Mouse (Mus musculus) frontal cortex, postnatal 36 days (tissue): ENCODE measurements at regions not wholly inside any gene's neighbourhood (a gene's known extent, or its start where the extent isn't known, plus 50 kb on each side); places are given as distances from the start of the nearest gene placed in this dataset.

ENCODE experiments used
- DNase-seq, 2 experiments: peaks; one replicate each; pipeline ENCODE4 v3.0.0; 2022; ENCODE audit warnings: low spot score in 2 of 2

DNA sequence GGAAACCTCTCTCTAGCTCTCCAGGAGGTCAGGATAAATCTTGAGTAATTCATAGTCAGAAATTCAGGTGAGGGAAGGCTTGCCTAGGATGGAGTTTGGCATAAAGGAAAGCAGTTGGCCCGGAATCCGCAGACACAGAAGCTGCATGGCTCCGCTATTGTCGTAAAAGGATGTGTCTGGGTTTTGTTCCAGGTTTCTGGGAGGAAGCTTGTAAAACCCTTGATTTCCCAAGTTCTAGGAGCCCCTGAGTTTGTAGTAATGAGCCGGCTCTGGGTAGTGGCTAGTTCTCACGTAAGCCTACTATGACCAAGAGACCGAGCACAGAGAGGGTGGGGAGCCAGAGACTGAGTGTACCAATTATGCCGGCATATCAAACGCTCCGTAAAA lies 52.7 kb upstream of the Gm21915 start:
- no peak for DNase-seq

GRCm38 (mm10) chr9:40617036-40617675 lies 53.3 kb upstream of the Gm21915 start:
- DNase-seq, result no peak

DNA sequence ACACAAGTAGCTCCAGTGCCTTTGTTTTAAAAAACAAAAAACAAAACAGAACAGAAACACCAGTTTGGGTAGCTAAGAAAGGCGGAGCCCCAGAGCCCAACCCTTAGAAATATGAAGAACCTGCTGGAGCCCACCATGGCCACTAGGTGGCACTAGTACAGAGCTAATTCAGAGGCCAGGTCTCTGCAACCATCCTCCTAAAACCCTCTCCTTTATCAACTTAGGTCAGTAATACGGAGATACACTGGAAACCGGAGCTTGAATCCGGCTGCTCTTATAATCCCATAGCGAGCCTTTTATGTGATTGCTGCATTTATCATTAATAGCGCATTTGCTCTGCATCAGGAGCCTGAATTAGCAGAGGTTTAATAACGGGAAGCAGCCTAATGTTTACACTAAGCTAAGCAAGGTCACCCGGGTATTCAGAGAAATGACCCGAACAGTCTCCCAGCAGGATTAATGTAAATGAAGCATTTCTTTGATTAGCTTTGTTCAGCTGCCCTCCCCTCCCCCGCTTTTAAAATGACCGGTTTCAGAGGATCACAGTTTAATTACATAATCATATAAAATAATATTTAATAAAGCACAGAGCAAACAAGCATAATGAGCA lies 53.9 kb upstream of the Gm21915 start:
- peak; percentile 71 to 86 for DNase-seq

DNA sequence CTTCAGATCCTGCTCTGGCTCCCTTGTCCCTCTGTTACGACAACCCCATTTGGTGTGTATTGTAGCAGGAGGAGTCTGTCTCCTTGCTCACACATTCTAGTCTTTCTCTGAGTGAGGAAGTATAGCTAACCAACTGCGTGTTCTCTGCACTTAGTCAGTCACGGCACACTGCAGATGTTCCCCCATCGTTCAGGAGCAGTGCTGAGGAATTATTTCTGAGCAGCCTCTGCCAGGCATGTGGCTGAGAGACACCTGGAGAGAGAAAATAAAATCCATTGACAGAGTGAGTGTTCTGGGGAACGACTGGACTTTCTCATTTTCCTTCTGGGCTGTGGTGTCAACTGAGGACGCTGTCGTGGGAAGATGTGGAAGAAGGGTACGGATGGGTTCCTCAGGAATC lies 54.5 kb upstream of the Gm21915 start:
- DNase-seq, result no peak

DNA sequence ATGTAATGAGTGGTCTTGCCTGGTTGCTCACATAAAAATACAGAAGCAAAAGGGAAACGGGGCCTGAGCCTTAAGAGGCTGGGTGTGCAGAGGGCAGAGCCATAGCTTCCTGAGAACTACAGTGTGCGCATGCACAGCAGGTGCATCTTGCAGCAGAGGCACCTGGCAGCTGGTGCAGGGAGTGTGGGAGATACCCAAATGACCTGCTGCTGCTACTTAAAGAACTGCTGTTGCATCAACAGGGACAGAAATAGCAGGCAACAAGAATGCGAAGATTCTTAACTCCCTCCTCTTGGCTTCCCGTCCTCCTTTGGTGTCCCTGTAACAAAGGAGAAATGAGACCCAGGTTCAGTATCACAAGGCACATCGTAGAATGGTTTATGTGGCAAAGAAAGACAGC lies 56.3 kb upstream of the Gm21915 start:
- DNase-seq, result no peak

GRCm38 (mm10) chr9:40613182-40613581 lies 57.2 kb upstream of the Gm21915 start:
- no peak for DNase-seq

DNA sequence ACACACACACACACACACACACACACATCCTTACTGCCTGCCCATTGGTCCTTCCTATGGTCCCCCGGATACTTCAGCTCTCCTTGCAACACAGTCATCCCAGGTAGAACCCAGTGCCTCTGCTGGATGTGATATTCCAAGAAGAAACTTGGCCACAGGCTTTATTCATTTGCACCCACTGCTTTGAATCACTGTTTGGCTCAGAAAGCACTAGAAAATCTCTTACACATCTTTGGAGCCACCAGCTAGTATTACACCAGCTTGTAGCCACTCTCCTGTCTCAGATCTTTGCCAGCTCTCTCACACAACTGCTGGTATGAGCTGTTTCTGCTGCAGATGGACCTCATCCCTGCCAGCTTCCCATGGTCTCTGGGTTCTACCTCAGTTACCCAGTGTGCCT lies 57.7 kb upstream of the Gm21915 start:
- no peak for DNase-seq

DNA sequence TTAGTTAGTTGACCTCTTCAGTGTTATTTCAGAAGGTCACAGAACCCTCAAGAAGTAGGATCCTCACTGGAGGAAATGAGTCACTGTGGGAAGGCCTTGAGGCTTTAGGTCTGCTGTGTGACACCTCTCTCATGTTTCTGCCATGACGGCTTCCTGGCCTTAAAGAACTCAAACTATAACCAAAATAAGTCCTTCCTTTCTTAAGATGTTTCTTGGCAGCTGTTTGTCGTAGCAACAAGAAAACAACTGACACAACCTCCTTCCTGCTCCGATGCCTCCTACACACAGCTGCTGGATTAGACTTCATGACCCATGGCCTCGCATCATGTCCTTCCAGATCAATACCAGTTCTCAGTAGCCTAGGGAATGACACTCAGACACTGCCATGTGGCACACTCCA lies 58.1 kb upstream of the Gm21915 start:
- DNase-seq, result no peak

- DNase-seq, result no peak
Measured at GRCm38 (mm10) chr9:40611626-40612025, 58.8 kb upstream of the Gm21915 start.

GRCm38 (mm10) chr9:40608596-40608995 lies 61.8 kb upstream of the Gm21915 start:
- no peak for DNase-seq

DNA sequence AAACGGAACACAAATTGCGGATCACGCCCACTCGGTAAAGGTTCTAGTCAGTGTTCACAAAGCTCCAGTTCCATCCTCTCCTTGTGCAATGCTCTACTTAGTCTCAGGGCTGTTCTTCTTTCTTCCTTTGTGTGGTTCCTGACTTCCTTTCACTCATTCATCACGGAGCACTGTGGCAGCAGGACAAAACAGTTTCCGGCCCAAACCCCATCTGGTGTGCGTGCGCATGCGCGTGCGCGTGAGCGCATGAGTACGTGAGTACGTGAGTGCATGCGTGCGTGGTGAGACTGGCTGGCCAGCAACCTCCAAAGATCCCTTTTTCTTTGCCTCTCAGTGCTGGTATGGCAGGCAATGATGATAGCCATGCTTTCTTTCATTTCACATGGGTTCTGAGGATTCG lies 62.5 kb upstream of the Gm21915 start:
- no peak for DNase-seq

GRCm38 (mm10) chr9:40603521-40603920 lies 66.9 kb upstream of the Gm21915 start:
- no peak for DNase-seq

DNA sequence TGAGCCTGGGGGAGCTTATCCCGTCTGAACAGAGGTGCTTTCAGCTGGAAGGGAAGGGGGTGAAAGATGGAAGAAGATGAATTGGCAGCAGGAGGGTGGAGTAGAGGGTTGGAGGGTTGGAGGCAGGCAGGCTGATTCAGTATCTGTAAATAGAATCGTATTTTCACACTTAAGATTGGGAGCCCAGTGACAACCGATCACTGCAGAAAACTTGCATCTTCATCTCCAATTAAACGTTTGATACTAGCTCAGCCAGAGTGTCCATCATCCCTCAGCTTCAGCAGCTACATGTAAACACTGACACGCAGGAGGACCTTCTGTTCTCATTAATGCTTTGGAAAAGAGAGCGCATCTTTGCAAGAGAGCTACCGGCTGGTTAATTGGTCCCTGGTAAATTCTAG lies 67.2 kb upstream of the Gramd1b start:
- DNase-seq, result peak in 1 of 2 experiments; percentile 40

DNA sequence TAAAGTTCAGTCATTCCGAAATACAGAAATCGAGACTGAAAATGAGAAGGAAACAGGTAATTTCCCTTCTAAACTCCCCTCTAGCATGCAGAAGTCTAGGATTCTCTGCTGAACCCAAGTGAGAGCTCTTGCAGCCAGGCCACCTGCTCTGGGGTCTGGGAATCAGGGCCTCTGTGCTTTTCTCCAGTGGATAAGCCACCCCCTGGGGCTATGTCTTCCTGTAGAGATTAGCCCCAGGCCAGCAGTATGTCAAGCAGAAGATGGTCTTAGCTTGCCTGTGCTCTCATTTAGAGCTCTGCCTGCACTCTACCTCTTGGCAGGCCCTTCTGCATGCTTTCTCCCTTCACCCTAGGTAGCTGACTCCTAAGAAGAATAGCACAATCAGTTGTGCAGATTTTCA lies 56.2 kb upstream of the Gramd1b start:
- DNase-seq, result no peak

- no peak for DNase-seq
Measured at GRCm38 (mm10) chr9:40586581-40586980, 55.4 kb upstream of the Gramd1b start.

DNA sequence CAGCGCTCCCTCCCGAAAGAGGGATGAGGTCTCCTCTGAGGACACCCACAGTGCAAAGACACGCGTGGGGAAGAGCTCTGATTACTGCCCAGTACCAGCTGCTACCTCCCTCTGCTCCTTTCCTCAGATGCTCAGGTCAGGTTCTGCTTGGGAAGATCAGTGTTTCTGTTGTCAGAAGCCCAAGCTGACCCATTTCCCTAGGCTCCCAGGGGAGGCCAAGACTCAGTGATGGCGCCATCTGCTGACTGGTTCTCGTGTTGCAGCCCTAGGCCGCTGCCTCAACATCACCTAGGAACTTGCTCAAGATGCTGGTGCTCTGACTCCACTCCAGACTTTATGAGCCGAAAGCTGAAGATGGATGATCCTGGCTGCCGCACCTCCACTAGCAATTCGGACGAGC lies 52.4 kb upstream of the Gramd1b start:
- peak; percentile 90 to 92 for DNase-seq

GRCm38 (mm10) chr9:40581854-40582253 lies 50.7 kb upstream of the Gramd1b start:
- DNase-seq, result no peak
